Mouse (Mus musculus): ENCODE measurements at regions not wholly inside any gene's neighbourhood (a gene's known extent, or its start where the extent isn't known, plus 50 kb on each side); places are given as distances from the start of the nearest gene placed in this dataset.

DNA sequence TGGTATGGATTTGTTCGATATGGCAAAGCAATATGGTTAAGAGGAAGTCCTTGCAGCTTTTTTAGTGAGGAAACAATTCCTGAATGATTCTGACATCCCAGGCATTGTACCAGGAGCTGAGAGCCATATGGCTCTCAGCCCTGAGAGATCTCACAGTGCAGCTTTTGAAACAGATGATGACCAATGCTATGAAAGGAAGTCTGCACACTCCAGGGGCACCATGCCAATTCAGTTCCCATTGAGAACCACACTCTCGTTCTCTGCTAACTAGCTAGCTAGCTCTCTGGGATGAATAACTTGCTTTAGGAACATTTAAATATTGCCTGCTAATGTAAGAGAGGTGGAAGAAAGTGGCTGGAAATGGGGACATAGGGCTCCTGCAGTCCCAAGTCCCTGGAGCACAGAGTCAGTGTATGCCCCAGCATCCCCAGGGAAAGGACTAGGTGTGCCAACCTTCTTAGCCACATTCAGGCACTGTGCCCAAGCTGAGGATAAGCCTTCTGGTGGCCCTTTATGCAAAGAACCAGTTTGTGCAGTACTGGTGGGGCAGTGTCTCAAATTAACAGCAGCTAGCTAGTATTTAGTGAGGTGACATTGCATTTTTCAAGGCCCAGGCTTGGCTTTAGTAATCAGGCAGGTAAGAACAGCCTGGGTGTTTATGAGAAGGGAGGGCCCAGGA, 61.8 kb upstream of the Nampt start:
- no peak for DNase-seq

DNA sequence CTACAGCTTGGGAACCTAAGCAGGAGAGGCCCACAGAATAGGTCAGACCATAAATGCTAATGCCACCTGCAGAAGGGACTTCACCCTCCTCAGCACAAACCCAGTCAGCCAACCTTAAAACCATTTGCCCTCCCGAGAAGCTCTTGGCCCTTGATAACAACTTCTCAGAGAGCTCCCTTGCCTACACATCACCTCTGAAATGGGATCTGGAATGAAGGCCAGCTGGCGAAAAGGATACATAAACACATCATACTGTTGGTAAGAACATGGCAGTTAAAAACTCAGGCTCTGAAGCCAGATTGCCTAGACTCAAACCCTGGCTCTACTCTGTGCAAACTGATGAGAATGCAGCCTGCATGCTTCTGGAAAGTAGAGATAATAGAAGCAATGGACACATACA, 61.2 kb upstream of the Nampt start:
- DNase-seq, result no peak

DNA sequence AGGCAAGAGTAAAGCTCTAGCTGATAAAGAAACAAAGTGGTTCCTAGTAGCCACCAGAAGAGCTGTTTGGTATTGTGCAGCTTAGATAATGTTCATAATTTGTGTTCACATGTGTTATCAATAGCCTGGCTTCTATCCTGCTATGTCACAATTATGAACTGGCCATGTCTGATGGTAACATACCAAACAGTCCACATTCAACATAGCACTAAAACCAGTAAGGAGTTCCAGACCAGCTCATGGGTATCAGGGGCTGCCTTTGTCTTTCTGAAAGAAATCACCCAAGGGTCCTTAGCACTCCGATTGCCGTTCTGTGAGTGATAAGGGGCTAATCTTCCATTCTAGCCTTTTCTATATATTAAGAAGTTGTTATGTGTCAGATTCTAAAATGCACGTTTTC, 58.7 kb upstream of the Nampt start:
- DNase-seq, result no peak

DNA sequence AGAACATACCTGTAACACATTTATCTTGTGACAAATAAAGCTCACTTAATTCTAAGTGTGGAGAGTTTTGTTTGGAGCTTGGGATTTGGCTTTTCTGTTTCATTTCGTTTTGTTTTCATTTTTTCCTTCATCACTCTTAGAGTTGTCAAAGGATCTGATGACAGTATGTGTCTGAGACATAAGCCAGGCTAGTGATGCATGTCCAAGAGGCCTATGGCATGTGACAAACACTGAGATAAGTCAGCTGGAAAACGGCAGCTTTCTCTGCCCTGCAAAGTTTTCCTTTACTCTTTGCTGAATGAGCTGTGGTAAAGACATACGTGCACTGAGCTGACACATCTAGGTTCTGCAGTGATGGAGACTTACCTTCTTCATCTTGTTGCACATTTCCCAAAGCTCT, 58.3 kb upstream of the Nampt start:
- DNase-seq, result no peak

DNA sequence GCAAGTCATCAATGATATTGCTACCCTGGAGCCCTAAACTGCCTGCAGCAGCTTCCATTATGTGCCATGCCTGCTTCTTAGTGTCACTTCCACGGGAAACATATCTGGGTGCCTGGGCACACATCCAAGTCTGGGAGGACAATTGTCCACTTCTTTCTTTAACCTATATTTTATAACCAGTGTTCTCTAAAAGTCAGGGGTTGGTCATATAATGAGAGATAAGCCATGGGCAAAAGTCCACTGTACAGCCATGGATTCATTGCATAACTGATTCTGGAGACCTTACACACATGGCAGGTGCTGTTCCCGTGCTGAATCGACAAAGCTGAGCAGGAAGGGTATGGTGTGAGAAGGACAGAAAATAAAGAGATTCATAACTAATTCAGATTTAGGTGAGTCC, 55.1 kb upstream of the Nampt start:
- DNase-seq, result no peak

DNA sequence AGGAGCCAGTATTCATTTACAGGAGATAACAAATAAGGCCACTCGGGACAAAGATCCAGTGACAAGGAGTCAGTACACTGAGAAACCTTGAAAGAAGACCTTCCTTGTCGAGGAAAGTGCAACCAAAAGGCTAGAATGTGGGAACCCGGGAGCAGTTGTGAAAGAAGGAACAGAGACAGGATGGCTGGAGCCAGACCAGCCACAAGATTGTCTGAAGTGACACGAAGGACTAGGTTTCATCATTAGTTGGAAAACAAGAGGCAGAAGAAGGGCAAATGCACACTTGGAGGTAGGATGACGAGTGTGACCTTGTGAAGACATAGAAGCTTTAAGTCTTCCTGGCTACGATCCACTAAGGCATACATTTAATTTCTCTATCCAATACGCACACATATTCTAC, 54.6 kb upstream of the Nampt start:
- DNase-seq, result no peak

DNA sequence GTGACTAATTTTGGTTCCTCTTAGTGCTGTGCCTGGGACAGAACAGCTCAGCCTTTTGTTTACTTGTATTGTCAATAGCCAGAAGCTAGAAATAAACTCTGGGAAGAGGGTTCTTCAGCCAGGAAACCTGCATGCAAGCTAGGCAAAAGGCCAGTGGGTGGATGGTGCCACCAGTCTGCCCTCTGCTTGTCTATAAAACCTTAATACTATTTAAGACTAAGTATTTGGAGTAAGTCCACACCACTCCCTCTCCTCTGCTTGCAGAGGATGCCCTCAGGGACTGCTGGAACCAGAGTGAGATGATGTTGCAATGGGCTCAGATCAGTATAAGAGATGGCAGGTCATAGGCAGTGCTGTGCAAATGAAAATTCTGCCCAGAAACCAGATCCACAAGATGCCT, 53.5 kb upstream of the Nampt start:
- no peak for DNase-seq

DNA sequence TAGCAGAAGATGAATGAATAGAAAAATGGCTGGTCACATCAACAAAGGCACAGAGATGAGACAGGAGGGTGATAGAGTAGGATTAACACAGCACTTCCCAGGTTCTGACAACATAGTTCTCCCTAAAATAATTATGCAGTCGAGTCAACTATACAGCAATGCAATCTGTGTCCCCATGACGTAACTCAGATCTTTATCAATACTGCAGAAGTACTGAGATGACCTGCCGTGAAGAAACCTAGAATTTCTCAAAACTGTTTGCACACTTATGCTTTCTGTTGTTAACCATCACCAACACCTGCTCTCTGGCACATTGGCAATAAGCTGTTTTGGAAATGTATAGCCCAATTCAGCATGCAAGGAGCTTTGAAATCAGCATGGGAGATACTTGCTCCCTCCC, 52.8 kb upstream of the Nampt start:
- no peak for DNase-seq

DNA sequence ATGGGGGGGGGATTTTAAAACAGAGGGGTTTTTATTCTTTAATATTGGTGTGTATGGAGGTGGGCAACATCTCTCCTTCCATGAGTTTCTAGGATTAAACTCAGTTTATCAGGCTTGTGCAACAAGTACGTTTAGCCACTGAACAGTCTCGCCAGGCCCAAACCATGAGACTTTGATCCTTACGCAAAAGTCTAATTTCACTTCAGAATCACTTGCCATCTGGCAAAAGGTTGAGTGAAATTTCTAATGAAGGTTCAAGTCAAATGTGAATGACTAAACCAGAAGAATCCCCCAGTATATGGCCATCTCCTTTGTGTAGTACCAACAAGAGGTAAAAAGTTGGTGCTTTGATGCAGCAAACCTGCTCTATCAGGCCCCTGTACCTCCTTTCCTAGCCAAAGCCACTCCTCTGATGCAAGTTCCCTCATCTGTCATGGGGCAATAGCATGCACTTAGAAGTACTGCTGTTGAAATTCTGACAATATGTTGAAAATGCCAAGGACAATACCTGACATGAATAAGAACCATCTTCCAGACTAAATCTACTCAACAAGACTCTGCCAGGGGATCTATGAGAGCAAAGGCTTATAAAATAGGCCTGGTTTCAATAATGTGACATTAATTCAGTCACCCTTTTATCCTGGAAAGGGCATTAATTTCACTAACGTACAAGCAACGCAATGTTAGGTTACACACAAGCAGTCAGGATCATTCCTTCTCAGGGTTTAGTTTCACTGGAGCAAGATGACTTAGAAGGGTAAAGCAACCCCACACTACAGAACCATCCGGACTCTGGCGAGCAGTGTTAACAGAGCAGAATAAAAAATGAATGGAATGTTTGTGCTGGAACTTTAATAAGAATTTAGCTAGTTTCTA, 51.9 kb upstream of the Nampt start:
- DNase-seq, result no peak

DNA sequence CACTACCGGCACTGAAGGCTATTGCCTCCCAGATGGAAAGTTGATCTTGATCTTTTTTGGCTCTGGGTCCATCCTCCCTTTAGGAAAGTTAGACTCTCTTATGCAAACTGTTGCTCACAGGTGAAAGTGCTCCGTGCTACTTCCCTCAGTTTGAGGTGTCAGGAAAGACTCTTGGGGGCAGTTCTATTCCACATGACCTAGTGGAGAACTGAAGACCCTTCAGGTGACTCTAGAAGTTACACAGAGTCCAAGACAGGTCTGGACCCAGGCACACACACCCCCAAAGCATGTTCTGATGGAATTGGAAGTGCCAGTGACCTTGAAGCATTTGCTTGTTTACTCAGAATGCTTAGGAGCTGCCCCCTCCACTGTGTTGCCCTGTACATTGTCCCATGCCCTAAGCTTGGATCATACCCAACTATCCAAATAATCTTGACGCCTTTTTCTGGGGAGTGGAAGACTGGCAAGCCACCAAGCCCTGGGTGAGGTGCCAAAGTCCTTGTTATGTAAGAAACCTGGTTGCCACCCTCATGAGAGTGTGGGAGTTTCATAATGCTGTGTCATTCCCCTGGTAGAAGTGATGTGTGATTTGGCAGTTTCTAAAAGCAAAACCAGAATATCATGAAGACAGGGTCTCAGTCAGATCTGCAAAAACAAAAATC, 51.1 kb upstream of the Nampt start:
- DNase-seq, result no peak

DNA sequence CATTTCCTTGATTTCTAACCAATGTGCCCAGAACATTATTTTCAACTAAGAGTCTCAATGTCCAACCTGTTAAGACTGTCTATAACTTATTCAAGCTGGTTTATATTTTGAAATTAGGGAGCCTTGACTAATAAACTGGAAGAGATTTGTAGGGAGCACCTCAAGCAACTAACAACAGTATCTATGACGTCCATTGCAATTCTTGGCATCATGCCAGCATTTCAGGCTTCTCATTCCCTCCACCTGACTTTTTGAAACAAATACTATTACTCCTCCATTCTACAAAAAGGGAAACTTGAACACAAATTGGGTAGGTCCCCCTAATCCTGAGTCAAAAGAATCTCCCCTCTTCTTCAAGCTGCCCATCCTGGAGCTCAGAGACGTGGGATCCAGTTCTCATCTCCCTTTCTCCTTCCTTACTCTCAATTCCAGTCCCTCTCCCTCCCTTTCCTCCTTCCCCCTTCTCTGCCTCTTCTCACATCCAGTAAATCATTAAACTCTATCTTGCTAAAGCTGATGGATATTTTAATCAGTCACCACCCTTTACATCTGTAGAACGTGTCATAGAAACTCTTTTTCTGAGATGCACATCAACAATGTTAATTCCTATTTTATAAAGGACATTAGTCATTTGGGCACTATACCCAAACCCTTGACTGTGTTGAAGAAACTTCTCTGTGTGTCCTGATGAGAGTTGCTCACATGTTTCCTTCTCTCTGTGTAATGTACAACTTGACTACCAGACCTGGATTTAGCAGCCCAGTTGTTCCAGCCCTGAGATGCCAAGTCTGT, 50.4 kb upstream of the Nampt start:
- no peak for DNase-seq

All from retina, postnatal 1 day (tissue).